Mouse (Mus musculus) erythroblast, embryonic 14.5 days (primary cell): Measurements from ENCODE around the gene Syn2.

ENCODE experiments used
- GATA1 ChIP-seq: IDR thresholded peaks from 2 replicates; pipeline ENCODE4 v1.6.1; 2012; ENCODE audit warnings: low read length, inconsistent platforms, mixed read lengths
- TAL1 ChIP-seq: IDR thresholded peaks from 3 replicates; pipeline ENCODE4 v1.6.1; 2012; ENCODE audit warnings: low read length, inconsistent platforms, mixed read lengths

- TF ChIP-seq GATA1: no peak
- no peak for TF ChIP-seq TAL1
These were observed 31.3 kb downstream of the Syn2 start for GRCm38 (mm10) chr6:115165863-115166470.
